Mouse (Mus musculus) kidney, postnatal 0 days (tissue): ENCODE results near the gene Fgfr2. TPM values are rescaled to one million over a fixed set of nuclear protein-coding genes. Genes with fewer than 3 reads are reported as not detected.

Experiments used
- ATAC-seq: fragments of 200-750 bp; cut with Nextera tagmentation; replicated peaks from 2 replicates; pipeline ENCODE4 v1.8.0; 2017; ENCODE audit warnings: low read depth, moderate number of reproducible peaks, moderate TSS enrichment, moderate library complexity; ENCODE audit not compliant: low FRiP score
- DNase-seq: peaks from one replicate; pipeline ENCODE4 v3.0.0-alpha.2; 2016; ENCODE audit warnings: low spot score
- H3K27ac ChIP-seq: fragments of 300-500 bp; sonication (generic); 2 replicates; pipeline ENCODE4 v1.5.1; 2014; ENCODE audit warnings: mild to moderate bottlenecking
- H3K27me3 ChIP-seq: fragments of 300-500 bp; sonication (generic); 2 replicates; pipeline ENCODE4 v1.6.1; 2014; ENCODE audit warnings: low read length, mixed read lengths; ENCODE audit not compliant: insufficient read depth
- H3K36me3 ChIP-seq: fragments of 300-500 bp; sonication (generic); 2 replicates; pipeline ENCODE4 v1.6.1; 2014; ENCODE audit warnings: low read length, mixed read lengths; ENCODE audit not compliant: insufficient read depth
- H3K4me1 ChIP-seq: fragments of 300-500 bp; sonication (generic); replicated peaks from 2 replicates; pipeline ENCODE4 v1.6.1; 2014; ENCODE audit warnings: antibody characterized with exemption, low read length, mixed read lengths; ENCODE audit not compliant: insufficient read depth
- H3K4me2 ChIP-seq: fragments of 300-500 bp; sonication (generic); 2 replicates; pipeline ENCODE4 v1.6.1; 2014; ENCODE audit warnings: mild to moderate bottlenecking, low read length, moderate library complexity, mixed read lengths
- H3K4me3 ChIP-seq: fragments of 300-500 bp; sonication (generic); replicated peaks from 2 replicates; pipeline ENCODE4 v1.5.1; 2014; ENCODE audit warnings: low read depth, low read length
- H3K9ac ChIP-seq: fragments of 300-500 bp; sonication (generic); 2 replicates; pipeline ENCODE4 v1.6.1; 2014; ENCODE audit warnings: low read depth, low read length
- H3K9me3 ChIP-seq: fragments of 300-500 bp; sonication (generic); replicated peaks from 2 replicates; pipeline ENCODE4 v1.6.1; 2016; ENCODE audit warnings: low read length, inconsistent platforms, mixed read lengths
- CTCF ChIP-seq: IDR thresholded peaks from 2 replicates; pipeline ENCODE4 v1.5.1; 2016; ENCODE audit warnings: antibody characterized with exemption, low read depth, mild to moderate bottlenecking, moderate library complexity
- WGBS: fragments of 180-500 bp; shearing (Covaris S2); extraction: QIAGEN DNeasy Blood & Tissue Kit; methylation state at CpG from one replicate; pipeline ENCODE4 v1.1.7; 2014; 5-methylcytosine and 5-hydroxymethylcytosine counted together
- polyA plus RNA-seq: library from polyadenylated mRNA; unstranded; fragments of >200 nt; fragmentation: Nextera tagmentation; extraction: Ambion mirVana; gene quantifications from 2 replicates; pipeline ENCODE4 v1.2.1, GENCODE M21; 2015

The Fgfr2 gene
- polyA plus RNA-seq, 1 experiment from 2014 or later = 79.8 TPM

DNA sequence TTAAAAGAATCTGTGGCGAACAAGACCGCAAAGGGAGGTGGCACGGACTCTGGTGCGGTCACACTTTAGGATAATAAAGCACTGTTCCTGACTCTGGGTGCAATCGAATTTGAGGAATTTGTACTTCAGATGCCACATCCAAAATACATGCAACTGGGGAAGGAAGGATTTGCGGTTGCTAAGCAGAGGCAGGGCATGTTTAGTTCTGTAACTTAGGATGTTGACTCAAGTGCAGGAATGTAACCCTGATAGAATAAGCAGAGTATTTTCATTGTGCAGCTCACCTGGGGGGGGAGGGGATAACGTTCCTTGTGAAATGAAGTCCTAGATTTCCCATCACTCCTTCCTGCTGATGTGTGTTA, 309.1 kb downstream of the Fgfr2 start:
- peak overlapping the region; percentile 68 for H3K4me3 ChIP-seq
- no peak for DNase-seq
- TF ChIP-seq CTCF = no peak
- 0 out of 2 replicates have a peak, but pooled peaks have one; percentile 12 for ATAC-seq
- peaks cover 27% of the 10 kb centered on the region for H3K4me1 ChIP-seq
- no peaks in the 10 kb centered on the region for H3K36me3 ChIP-seq
- H3K9me3 ChIP-seq = no peaks in the 10 kb centered on the region
- H3K9ac ChIP-seq = peak overlapping the region; percentile 87
- H3K4me2 ChIP-seq = peak overlapping the region; percentile 92
- H3K27ac ChIP-seq = peak overlapping the region; percentile 95
- no peaks in the 10 kb centered on the region for H3K27me3 ChIP-seq
- 1% methylated on average over 7 of the region's 7 CpGs for WGBS

DNA sequence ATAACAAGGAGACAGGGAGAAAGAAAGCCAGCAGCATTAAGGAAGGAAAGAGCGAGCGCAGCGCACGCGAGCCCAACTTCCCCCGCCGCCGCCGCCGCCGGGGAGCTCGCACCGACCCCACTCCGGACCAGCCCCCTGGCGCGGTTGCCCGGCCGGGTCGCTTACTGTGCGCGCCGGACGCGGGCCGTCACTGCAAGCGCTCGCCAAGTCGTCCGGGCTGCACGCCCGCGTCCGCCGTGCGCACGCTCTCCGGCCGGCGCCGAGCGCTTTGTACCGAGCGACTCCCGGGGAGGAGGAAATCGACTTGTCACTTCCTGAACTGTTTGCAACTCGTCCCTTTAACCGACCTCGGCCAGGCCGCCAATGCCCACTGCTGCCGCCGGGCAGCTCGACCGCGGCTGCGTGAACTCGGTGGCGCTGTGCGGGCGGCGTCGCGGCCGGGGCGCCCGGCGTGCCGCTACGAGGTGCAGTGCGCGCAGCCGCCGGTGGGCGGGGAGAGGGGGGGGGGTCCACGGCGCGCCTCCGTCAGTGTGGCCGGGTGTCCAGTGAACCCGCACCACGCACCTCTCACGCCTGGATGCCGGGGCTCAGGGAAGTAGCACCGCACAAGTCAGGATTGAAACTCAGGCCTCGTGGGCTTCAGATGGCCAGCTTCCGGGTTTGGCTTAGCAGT, 309.6 kb downstream of the Fgfr2 start, which contains the start of gene Fam53b:
Fam53b (minus strand) TSS at position 471 of the 673 bp plus-strand sequence.
- H3K4me2 ChIP-seq = peak within 1 kb of the TSS; percentile 92
- TF ChIP-seq CTCF = no peak; the same call in 1 of the 2 replicates
- H3K4me3 ChIP-seq = peak within 1 kb of the TSS; percentile 68
- H3K27ac ChIP-seq = peak within 1 kb of the TSS; percentile 95
- no peaks in the 10 kb centered on the region for H3K27me3 ChIP-seq
- no peaks in the 10 kb centered on the region for H3K9me3 ChIP-seq
- peak; percentile 76 for DNase-seq
- no peaks in the 10 kb centered on the region for H3K36me3 ChIP-seq
- H3K9ac ChIP-seq = peak within 1 kb of the TSS; percentile 87
- peaks cover 32% of the 10 kb centered on the region for H3K4me1 ChIP-seq
- WGBS = under 1% methylated on average over 78 of the region's 85 CpGs
- ATAC-seq = peak; percentile 61

DNA sequence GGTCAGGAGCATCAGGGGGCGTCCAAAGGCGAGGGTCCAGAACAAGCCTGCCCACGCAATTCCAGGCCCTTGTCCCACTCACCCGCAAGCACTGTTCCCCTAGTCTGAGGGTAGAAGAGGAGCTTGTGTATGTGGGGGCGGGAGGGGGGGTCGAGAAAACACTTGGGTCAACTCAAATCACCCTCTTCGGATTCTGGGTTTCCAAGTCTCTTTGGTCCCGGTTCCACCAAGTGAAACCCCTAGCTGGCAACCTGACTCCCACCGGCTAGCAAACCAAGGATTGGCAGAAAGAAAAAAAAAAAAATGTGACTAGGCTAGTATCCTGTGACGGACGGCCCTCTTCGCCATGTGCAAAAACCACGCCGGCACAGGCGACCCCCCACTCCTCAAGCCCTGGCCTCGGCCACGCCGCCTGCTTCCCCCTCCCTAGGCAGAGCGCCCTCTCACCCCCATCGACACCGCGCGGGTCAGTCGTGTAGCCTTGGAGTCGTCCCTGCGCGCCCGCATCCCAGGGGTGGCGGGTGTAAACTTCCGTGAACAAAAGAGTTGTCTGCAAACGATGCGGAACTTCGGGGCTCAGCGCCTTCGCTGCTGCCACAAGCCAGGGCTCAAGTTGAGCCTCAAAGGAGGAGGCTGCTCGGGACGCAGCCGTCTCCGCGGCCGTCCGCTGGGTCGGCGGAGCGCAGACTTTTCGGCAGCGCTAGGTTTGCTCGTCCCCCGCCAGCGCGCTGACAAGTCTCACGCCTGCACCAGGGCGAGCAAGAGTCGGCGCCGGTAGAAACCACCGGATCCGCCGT, 310.3 kb downstream of the Fgfr2 start:
- Histone ChIP-seq H3K9ac (peak overlapping the region; percentile 87), H3K4me1 (peaks cover 34% of the 10 kb centered on the region), H3K4me2 (peak overlapping the region; percentile 92), H3K4me3 (peak overlapping the region; percentile 68), H3K27ac (peak overlapping the region; percentile 95), H3K36me3 (no peaks in the 10 kb centered on the region), H3K9me3 (no peaks in the 10 kb centered on the region), H3K27me3 (no peaks in the 10 kb centered on the region)
- no peak for TF ChIP-seq CTCF
- ATAC-seq (peak; percentile 37), DNase-seq (peak; percentile 50)
- under 1% methylated on average over 59 of the region's 59 CpGs for WGBS

DNA sequence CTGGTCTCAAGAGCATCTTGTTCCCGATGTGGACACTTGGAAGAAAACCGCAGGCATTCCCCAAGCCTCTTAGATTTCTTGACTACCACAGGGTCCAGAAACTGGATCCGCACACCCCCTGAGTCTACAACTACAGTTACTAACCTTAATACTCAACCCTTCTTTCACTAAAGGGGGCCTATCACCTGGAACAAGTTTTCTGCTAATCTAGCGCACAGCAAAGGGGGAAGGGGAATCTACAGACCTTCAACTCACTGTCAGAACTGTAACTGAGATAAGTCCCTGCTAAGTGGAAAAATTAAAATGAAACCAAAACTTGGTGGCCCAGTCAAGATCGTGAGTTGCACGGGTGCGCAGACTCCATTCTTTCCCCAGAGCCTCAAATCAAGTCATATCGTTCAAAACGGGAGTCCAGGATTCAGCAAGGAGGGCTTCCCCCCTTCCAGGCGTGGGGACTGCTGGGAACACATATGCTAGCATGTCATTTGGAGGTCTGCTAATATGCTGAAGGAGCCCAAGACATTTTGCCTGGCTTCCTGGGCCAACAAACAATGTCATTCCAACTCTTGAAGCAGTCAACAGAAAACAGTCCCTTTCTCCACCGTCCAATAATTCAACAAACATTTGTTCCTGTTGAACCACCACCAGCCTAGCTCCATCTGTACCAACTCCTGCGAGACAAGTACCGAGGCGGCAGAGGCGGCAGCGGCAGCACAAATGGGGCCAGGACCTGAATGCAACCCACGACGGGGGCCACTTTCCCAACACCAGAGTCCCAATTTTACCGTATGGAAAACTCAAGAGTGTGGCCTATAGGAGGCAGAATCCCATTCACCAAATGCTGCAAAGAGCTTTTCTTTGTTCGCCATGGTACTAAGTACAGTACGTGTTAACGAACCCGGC, 311.2 kb downstream of the Fgfr2 start:
- WGBS = 15% methylated on average over 23 of the region's 23 CpGs
- Histone ChIP-seq H3K4me3 (peak overlapping the region; percentile 68), H3K9me3 (no peaks in the 10 kb centered on the region), H3K9ac (peak overlapping the region; percentile 87), H3K27me3 (no peaks in the 10 kb centered on the region), H3K4me1 (peaks cover 42% of the 10 kb centered on the region), H3K27ac (peak overlapping the region; percentile 95), H3K36me3 (no peaks in the 10 kb centered on the region), H3K4me2 (peak overlapping the region; percentile 92)
- ATAC-seq (no peak), DNase-seq (peak; percentile 62)
- TF ChIP-seq CTCF = peak; percentile 46; the same call in 1 of the 2 replicates

DNA sequence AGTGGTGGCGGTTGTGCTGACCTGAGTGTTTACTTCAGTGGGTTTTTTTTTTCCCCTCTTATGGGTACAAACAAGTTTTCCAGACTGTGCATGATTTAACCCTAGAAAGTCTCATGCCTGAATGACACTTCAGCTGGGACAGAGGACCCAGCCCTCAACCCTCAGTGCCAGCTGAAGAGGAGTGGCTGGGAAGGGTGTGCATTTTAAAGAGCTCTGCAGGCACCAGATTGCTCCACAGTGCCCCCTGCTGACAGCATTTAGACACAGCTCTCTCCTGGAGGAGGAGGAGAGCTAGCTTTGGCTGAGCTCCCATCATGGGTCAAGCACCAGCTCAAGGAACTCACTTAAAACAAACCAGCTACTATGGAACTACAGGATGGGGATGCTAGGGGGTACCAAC, 312.3 kb downstream of the Fgfr2 start:
- no peaks in the 10 kb centered on the region for H3K27me3 ChIP-seq
- WGBS = 70% methylated on average over 1 of the region's 1 CpGs
- peak; percentile 94 for DNase-seq
- H3K9ac ChIP-seq = no peak overlapping the region
- no peak overlapping the region; the same call in 1 of the 2 replicates for H3K4me3 ChIP-seq
- H3K4me1 ChIP-seq = peaks cover 52% of the 10 kb centered on the region
- 0 out of 2 replicates have a peak overlapping the region, but pooled peaks have one; percentile 82 for H3K27ac ChIP-seq
- ATAC-seq = peak; percentile 17; the same call in 1 of the 2 replicates
- no peaks in the 10 kb centered on the region for H3K36me3 ChIP-seq
- H3K9me3 ChIP-seq = no peaks in the 10 kb centered on the region
- TF ChIP-seq CTCF = peak; percentile 95
- peak overlapping the region; percentile 92 for H3K4me2 ChIP-seq
